Mouse (Mus musculus) forebrain, embryonic 16.5 days (tissue): ENCODE results near the gene Pla2g4e. TPM values are rescaled to one million over a fixed set of nuclear protein-coding genes. Genes with fewer than 3 reads are reported as not detected.
A peak's percentile ranks its signal among the peaks of the same experiment; 100 is the strongest.
"Not testable (repeated sequence)": the region's sequence is repeated elsewhere in the genome, so short reads cannot be mapped to it uniquely, and the experiment has no call there.

Experiments used
- ATAC-seq: fragments of 200-750 bp; cut with Nextera tagmentation; 2 replicates; pipeline ENCODE4 v1.8.0; 2017; ENCODE audit warnings: mild to moderate bottlenecking, moderate library complexity
- H3K27ac ChIP-seq: fragments of 300-500 bp; sonication (generic); 2 replicates; pipeline ENCODE4 v1.5.1; 2014; ENCODE audit warnings: low read length, control low read depth
- H3K27me3 ChIP-seq: fragments of 300-500 bp; sonication (generic); replicated peaks from 2 replicates; pipeline ENCODE4 v1.6.1; 2014; ENCODE audit warnings: low read length; ENCODE audit not compliant: control insufficient read depth, insufficient read depth
- H3K36me3 ChIP-seq: fragments of 300-500 bp; sonication (generic); 2 replicates; pipeline ENCODE4 v1.6.1; 2014; ENCODE audit not compliant: control insufficient read depth, insufficient read depth
- H3K4me1 ChIP-seq: fragments of 300-500 bp; sonication (generic); replicated peaks from 2 replicates; pipeline ENCODE4 v1.6.1; 2014; ENCODE audit warnings: low read length; ENCODE audit not compliant: control insufficient read depth, insufficient read depth
- H3K4me2 ChIP-seq: fragments of 300-500 bp; sonication (generic); 2 replicates; pipeline ENCODE4 v1.6.1; 2014; ENCODE audit warnings: mild to moderate bottlenecking, low read length, control low read depth
- H3K4me3 ChIP-seq: fragments of 300-500 bp; sonication (generic); replicated peaks from 2 replicates; pipeline ENCODE4 v1.5.1; 2014; ENCODE audit warnings: mild to moderate bottlenecking, low read length, control low read depth
- H3K9ac ChIP-seq: fragments of 300-500 bp; sonication (generic); replicated peaks from 2 replicates; pipeline ENCODE4 v1.6.1; 2014; ENCODE audit warnings: low read depth, low read length, control low read depth
- H3K9me3 ChIP-seq: fragments of 300-500 bp; sonication (generic); 2 replicates; pipeline ENCODE4 v1.6.1; 2016; ENCODE audit warnings: low read length; ENCODE audit not compliant: control insufficient read depth
- WGBS: fragments of 180-500 bp; shearing (Covaris S2); extraction: QIAGEN DNeasy Blood & Tissue Kit; methylation state at CpG from one replicate; pipeline ENCODE4 v1.1.7; 2014; 5-methylcytosine and 5-hydroxymethylcytosine counted together
- polyA plus RNA-seq: library from polyadenylated mRNA; unstranded; fragments of >200 nt; fragmentation: Nextera tagmentation; extraction: Ambion mirVana; gene quantifications from 2 replicates; pipeline ENCODE4 v1.2.1, GENCODE M21; 2015

Gene Pla2g4e
- polyA plus RNA-seq, 1 experiment from 2014 or later = 3.4 TPM

GRCm38 (mm10) chr2:120243995-120244394, 1.1 kb downstream of the Pla2g4e start:
- 88% methylated on average over 2 of the region's 2 CpGs for WGBS
- H3K4me1 ChIP-seq = peaks cover 7% of the 10 kb centered on the region
- H3K4me3 ChIP-seq = peak overlapping the region; percentile 53
- no peak overlapping the region for H3K27ac ChIP-seq
- no peaks in the 10 kb centered on the region for H3K9me3 ChIP-seq
- H3K4me2 ChIP-seq = peak overlapping the region; percentile 73
- no peak for ATAC-seq
- no peak overlapping the region for H3K9ac ChIP-seq
- H3K36me3 ChIP-seq = no peaks in the 10 kb centered on the region
- no peaks in the 10 kb centered on the region for H3K27me3 ChIP-seq

- Histone ChIP-seq H3K4me2 (no peak overlapping the region), H3K27ac (no peak overlapping the region), H3K4me1 (peaks cover 7% of the 10 kb centered on the region), H3K9me3 (no peaks in the 10 kb centered on the region), H3K4me3 (no peak overlapping the region), H3K27me3 (no peaks in the 10 kb centered on the region), H3K36me3 (no peaks in the 10 kb centered on the region), H3K9ac (0 out of 2 replicates have a peak overlapping the region, but pooled peaks have one; percentile 17)
- 0 out of 2 replicates have a peak, but pooled peaks have one; percentile 2 for ATAC-seq
- WGBS = 73% methylated on average over 5 of the region's 5 CpGs
These were observed 2.2 kb downstream of the Pla2g4e start for GRCm38 (mm10) chr2:120242791-120243467.

- not testable (repeated sequence) for H3K36me3 ChIP-seq, ATAC-seq, H3K4me3 ChIP-seq, H3K27me3 ChIP-seq, H3K4me1 ChIP-seq, H3K27ac ChIP-seq, H3K9ac ChIP-seq, H3K4me2 ChIP-seq, H3K9me3 ChIP-seq
- WGBS = 80% methylated on average over 8 of the region's 9 CpGs
These were observed 6.4 kb downstream of the Pla2g4e start for GRCm38 (mm10) chr2:120238733-120239132.

- Histone ChIP-seq H3K4me3 (no peak overlapping the region), H3K9ac (no peak overlapping the region), H3K27me3 (no peaks in the 10 kb centered on the region), H3K9me3 (no peaks in the 10 kb centered on the region), H3K36me3 (no peaks in the 10 kb centered on the region), H3K27ac (no peak overlapping the region), H3K4me1 (no peaks in the 10 kb centered on the region), H3K4me2 (no peak overlapping the region)
- no peak for ATAC-seq
- WGBS = 85% methylated on average over 5 of the region's 5 CpGs
These were observed 7.4 kb downstream of the Pla2g4e start for GRCm38 (mm10) chr2:120237784-120238183.

GRCm38 (mm10) chr2:120235947-120236640, 9.0 kb downstream of the Pla2g4e start:
- no peaks in the 10 kb centered on the region for H3K4me1 ChIP-seq
- 87% methylated on average over 3 of the region's 3 CpGs for WGBS
- H3K4me3 ChIP-seq = no peak overlapping the region
- H3K27me3 ChIP-seq = no peaks in the 10 kb centered on the region
- H3K9me3 ChIP-seq = no peaks in the 10 kb centered on the region
- no peak overlapping the region for H3K27ac ChIP-seq
- H3K9ac ChIP-seq = no peak overlapping the region
- no peak for ATAC-seq
- H3K36me3 ChIP-seq = no peaks in the 10 kb centered on the region
- H3K4me2 ChIP-seq = no peak overlapping the region

GRCm38 (mm10) chr2:120235381-120235780, 9.8 kb downstream of the Pla2g4e start:
- Histone ChIP-seq H3K4me2 (no peak overlapping the region), H3K9me3 (no peaks in the 10 kb centered on the region), H3K27me3 (no peaks in the 10 kb centered on the region), H3K4me1 (no peaks in the 10 kb centered on the region), H3K9ac (no peak overlapping the region), H3K36me3 (no peaks in the 10 kb centered on the region), H3K4me3 (no peak overlapping the region), H3K27ac (no peak overlapping the region)
- whole genome bisulfite sequencing = 64% methylated on average over 3 of the region's 3 CpGs
- no peak for ATAC-seq

GRCm38 (mm10) chr2:120231642-120232041, 13.5 kb downstream of the Pla2g4e start:
- Histone ChIP-seq H3K27ac (no peak overlapping the region), H3K36me3 (no peaks in the 10 kb centered on the region), H3K9ac (no peak overlapping the region), H3K4me3 (no peak overlapping the region), H3K4me1 (no peaks in the 10 kb centered on the region), H3K9me3 (no peaks in the 10 kb centered on the region), H3K27me3 (no peaks in the 10 kb centered on the region), H3K4me2 (no peak overlapping the region)
- ATAC-seq = no peak
- 74% methylated on average over 3 of the region's 3 CpGs for WGBS

- Histone ChIP-seq H3K36me3 (no peaks in the 10 kb centered on the region), H3K4me1 (no peaks in the 10 kb centered on the region), H3K27me3 (no peaks in the 10 kb centered on the region), H3K9ac (no peak overlapping the region), H3K9me3 (no peaks in the 10 kb centered on the region), H3K4me2 (no peak overlapping the region), H3K27ac (no peak overlapping the region), H3K4me3 (no peak overlapping the region)
- ATAC-seq = no peak
- 84% methylated on average over 5 of the region's 5 CpGs for WGBS
These were observed 30.5 kb downstream of the Pla2g4e start for GRCm38 (mm10) chr2:120214600-120214999.

GRCm38 (mm10) chr2:120211448-120211847, 33.7 kb downstream of the Pla2g4e start:
- H3K9ac ChIP-seq = no peak overlapping the region
- no peaks in the 10 kb centered on the region for H3K9me3 ChIP-seq
- no peaks in the 10 kb centered on the region for H3K4me1 ChIP-seq
- no peak for ATAC-seq
- no peak overlapping the region for H3K4me2 ChIP-seq
- no peaks in the 10 kb centered on the region for H3K36me3 ChIP-seq
- no peaks in the 10 kb centered on the region for H3K27me3 ChIP-seq
- WGBS = 58% methylated on average over 2 of the region's 2 CpGs
- no peak overlapping the region for H3K4me3 ChIP-seq
- no peak overlapping the region for H3K27ac ChIP-seq
